Mouse (Mus musculus) granulocyte monocyte progenitor cell, adult 5-6 weeks (primary cell): ENCODE results near the gene 1600002K03Rik. TPM values are rescaled to one million over a fixed set of nuclear protein-coding genes. Genes with fewer than 3 reads are reported as not detected.

ENCODE experiments used
- ATAC-seq: replicated peaks from 2 replicates; pipeline ENCODE4 v1.8.0; 2016; ENCODE audit warnings: mild to moderate bottlenecking, moderate TSS enrichment, inconsistent platforms; ENCODE audit not compliant: poor library complexity, severe bottlenecking
- total RNA-seq, 2 experiments: library from RNA; stranded (forward) in 1 of 2; stranded (reverse) in 1 of 2; fragments of 200-712, 200-1000 nt in 1 of 2; fragments of >200 nt in 1 of 2; fragmentation: Nextera tagmentation in 1 of 2; gene quantifications; 2 replicates each; pipeline ENCODE4 v1.2.3; 2014 to 2017

Gene 1600002K03Rik
- total RNA-seq, 2 experiments from 2014 or later: 11.2 to 43.4 TPM

- no peak for ATAC-seq
Measured at GRCm38 (mm10) chr10:80152071-80152872, 20.5 kb upstream of the 1600002K03Rik start.

GRCm38 (mm10) chr10:80152873-80153260 is 19.9 kb upstream of the 1600002K03Rik start:
- ATAC-seq: no peak

- ATAC-seq: no peak
Measured at GRCm38 (mm10) chr10:80153713-80154112, 19.0 kb upstream of the 1600002K03Rik start.

DNA sequence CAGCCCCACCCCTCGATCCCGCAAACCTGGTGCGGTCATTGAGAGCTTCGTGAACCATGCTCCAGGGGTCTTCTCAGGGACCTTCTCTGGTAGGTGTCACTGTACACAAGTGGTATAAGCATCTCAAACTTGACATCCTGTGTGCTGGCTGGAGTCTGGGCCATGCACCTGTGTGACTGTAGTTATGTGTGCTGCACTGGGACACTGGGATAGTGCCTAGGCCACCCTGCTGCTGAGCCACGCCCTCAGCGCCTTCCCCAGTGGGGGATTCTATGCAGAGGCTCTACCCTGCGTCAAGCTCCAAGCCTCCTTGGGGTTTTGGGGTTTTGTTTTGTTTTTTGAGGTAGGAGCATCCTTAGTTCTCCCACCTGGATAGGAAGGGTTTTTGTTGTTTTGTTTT is 18.4 kb upstream of the 1600002K03Rik start:
- no peak for ATAC-seq

DNA sequence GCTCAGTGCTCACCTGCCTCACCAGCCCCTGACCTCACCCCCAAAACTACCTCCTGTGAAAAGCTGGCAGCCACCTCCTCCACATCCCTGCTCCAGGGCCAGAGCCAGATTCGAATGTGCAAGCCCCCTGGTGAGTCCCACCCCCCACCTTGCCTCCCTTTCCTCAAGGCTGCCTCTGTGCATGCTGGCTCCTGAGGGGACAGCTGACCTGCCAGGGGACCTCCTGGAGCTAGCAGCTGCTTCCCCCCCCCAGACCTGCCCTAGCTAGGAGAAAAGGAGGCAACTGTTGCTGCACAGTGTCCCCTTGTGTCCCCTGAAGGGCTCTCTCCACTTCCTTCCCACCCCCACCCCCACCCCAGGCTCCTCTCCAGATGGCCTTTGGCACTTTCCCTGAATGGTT is 17.5 kb upstream of the 1600002K03Rik start:
- no peak for ATAC-seq

DNA sequence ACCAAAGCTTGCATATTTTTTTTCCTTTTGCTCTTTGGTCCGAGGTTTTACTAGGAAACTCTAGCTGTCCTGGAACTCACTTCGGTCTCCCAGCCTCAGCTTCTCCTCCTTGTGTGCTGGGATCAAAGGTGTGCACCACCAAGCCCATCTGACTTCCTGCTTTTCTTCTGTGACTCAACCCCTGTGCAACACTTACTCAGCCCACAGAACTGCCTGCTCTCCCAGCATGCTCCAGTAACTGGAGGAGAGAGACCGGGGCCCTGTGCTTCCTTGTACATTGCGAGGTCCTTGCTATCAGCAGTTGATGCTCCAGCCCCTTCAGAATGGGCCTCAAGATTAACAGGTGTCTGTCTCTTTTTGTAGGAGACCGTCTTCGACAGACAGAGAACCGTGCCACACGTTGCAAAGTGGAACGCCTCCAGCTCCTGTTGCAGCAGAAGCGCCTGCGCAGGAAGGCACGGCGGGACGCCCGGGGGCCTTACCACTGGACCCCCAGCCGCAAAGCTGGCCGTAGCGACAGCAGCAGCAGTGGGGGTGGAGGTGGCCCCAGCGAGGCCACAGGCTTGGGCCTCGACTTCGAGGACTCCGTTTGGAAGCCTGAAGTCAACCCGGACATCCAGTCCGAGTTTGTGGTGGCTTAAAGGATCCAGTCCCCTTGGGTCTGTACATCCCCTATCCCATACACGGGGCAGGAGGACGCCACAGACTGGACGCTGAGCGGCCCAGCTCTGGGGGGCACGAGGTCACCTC is 16.6 kb upstream of the 1600002K03Rik start:
- no peak for ATAC-seq

GRCm38 (mm10) chr10:80156752-80157053 is 16.0 kb upstream of the 1600002K03Rik start:
- ATAC-seq: no peak

- no peak for ATAC-seq
Measured at GRCm38 (mm10) chr10:80157141-80157929, 15.4 kb upstream of the 1600002K03Rik start.

DNA sequence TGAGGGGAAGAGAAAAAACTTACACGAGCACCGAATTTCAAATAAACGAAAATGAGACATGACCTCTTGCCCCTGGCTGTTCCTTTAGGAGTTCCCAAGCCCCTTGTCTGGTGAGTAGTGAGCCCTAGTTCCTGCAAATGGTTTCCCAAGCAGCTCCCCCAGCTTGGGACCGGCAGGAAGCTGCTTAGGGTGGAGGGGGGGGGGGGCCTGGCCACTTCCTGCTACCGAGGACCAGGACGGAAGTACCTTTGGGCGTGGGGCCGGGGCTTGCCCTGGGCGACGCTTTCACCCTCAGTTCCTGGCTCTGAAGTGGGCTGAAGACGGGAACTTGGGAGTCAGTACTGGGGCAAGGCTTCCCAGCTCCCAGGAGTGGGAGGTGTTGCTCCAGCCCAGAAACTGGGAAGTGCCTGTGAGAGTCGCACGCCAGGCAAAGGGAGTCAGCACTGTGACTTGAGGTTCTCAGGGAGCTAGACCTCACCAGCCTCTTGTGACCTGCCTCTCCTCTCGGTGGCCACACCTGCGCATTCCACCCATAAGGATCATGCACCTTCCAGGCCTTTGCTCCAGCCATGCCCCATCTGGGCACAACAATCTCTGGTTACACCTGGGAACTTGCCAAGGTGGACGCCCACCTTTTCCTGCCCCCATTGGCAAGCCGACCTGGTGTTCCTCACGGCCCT is 14.3 kb upstream of the 1600002K03Rik start:
- peak; percentile 37 for ATAC-seq

- no peak for ATAC-seq
Measured at GRCm38 (mm10) chr10:80159021-80159560, 13.7 kb upstream of the 1600002K03Rik start.

GRCm38 (mm10) chr10:80159561-80160454 is 12.9 kb upstream of the 1600002K03Rik start:
- ATAC-seq: peak; percentile 67

- ATAC-seq: peak; percentile 4; the same call in 1 of the 2 replicates
Measured at GRCm38 (mm10) chr10:80160455-80161371, 12.0 kb upstream of the 1600002K03Rik start.

DNA sequence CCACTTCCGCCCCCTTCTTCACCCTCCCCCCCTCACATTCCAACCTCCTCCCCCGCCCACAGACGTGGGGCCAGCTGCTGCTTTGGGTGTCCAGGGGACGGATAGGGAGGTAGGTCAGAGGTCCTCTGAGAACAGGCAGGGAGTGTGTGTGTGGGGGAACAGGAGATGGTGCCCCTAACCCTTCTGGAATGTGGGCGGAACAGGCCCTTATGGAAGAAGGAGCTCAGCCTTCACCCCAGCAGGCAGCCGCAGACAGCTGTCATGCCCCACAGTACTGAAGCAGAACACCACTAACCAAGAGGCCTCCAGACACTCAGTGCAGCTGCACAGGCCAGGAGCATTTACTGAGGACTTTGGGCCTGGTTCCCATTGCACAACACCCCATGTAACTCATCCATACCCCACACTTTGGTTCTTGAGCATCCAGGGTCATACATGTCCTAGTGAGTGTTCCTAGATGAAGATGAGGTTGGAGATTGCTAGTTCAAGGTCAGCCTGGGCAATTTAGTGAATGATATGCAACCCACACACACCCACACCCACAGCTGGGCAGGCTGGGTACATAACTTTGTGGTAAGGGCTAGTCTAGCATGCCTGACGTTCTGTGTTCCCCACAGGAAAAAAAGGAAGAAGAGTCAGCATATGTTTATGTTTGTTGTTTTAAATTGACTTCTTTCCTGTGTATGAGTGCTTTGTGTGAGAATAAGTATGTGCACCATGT is 11.1 kb upstream of the 1600002K03Rik start:
- no peak for ATAC-seq

DNA sequence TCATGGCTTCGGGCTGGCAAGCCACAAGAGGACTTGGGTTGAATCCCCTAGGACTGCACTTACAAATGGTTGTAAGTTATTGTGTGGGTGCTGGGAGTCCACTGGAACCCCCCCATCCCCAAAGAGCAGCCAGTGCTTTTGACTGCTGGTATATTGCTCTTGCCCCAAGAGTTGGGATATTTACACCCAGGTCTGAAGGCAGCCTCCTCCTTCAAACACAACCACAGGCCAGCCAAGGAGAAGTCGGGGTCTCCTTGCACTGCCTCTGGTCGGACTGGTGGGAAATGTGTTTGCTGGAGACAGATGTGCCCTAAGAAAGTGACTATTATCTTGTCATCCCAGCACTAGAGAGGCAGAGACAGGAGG is 10.5 kb upstream of the 1600002K03Rik start:
- no peak for ATAC-seq

DNA sequence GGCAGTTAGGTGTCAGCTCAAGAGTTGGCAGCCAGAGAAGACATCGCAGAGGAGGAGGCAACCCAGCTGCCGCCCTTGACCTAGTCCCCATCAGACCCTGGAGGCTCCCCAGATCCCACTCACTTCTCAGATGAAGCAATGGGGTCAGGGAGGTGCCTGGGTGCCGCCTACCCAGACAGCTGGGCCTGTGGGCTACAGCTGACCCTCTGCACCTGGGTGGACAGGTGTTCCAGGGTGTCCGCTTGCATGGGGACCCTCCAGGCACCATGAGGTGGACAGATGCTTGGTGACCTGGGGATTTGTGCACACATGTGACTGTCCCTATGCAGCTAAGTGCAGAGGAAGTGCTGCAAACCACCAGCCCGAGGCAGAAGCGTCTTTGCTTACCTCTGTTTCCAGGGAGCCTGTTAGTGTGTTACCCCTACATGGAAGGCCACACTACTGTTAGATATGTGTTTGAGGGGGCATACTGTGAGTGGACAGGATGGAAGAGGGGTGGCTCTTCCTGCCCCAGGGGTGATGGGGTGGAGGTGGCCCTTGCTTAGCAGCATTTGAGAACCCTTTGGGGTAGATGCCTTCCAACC is 9.9 kb upstream of the 1600002K03Rik start:
- no peak for ATAC-seq

GRCm38 (mm10) chr10:80163721-80164120 is 9.0 kb upstream of the 1600002K03Rik start:
- ATAC-seq: no peak
